Mouse (Mus musculus): ENCODE measurements at regions not wholly inside any gene's neighbourhood (a gene's known extent, or its start where the extent isn't known, plus 50 kb on each side); places are given as distances from the start of the nearest gene placed in this dataset.
A peak's percentile ranks its signal among the peaks of the same experiment; 100 is the strongest.

GRCm38 (mm10) chr1:128854649-128855048 is 262.6 kb upstream of the Cxcr4 start:
- Histone ChIP-seq H3K27me3 (replicated peaks) (no peaks in the 10 kb centered on the region), H3K9ac (no peak overlapping the region), H3K27ac (no peak overlapping the region), H3K4me2 (no peak overlapping the region), H3K9me3 (replicated peaks) (no peaks in the 10 kb centered on the region), H3K4me1 (no peaks in the 10 kb centered on the region), H3K36me3 (no peaks in the 10 kb centered on the region), H3K4me3 (no peak overlapping the region)
- WGBS (ENCODE audit: insufficient replicate concordance): 58% methylated on average over 9 of the region's 9 CpGs
- ATAC-seq: no peak

DNA sequence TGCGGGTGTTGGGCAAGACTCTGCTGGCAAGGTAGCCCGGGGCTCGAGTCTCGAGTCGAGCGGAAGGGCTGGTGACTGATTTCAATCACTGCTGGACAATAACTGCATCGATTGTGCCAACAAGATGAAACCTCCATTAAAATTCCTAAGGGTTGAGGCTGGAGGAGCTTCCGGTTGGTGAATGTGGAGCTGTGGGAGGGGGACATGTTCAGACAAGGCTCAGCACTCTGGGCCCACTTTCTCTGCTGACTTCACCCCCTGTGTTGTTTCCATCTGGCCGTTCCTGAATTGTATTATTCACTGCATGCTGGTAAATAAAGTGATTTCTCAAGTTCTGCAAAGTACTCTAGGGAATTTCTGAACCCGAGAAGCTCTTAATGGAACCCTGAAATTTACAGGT is 261.2 kb upstream of the Cxcr4 start:
- Histone ChIP-seq H3K4me3 (no peak overlapping the region), H3K36me3 (no peaks in the 10 kb centered on the region), H3K9me3 (replicated peaks) (no peaks in the 10 kb centered on the region), H3K27ac (no peak overlapping the region), H3K27me3 (replicated peaks) (no peaks in the 10 kb centered on the region), H3K4me2 (no peak overlapping the region), H3K9ac (no peak overlapping the region), H3K4me1 (no peaks in the 10 kb centered on the region)
- 74% methylated on average over 10 of the region's 10 CpGs for WGBS (ENCODE audit: insufficient replicate concordance)
- ATAC-seq: no peak

- ATAC-seq: no peak
- Histone ChIP-seq H3K27me3 (replicated peaks) (no peaks in the 10 kb centered on the region), H3K4me1 (no peaks in the 10 kb centered on the region), H3K4me2 (no peak overlapping the region), H3K9me3 (replicated peaks) (no peaks in the 10 kb centered on the region), H3K9ac (no peak overlapping the region), H3K36me3 (no peaks in the 10 kb centered on the region), H3K27ac (no peak overlapping the region), H3K4me3 (no peak overlapping the region)
- WGBS (ENCODE audit: insufficient replicate concordance): 73% methylated on average over 4 of the region's 4 CpGs
These were observed 245.3 kb upstream of the Cxcr4 start for GRCm38 (mm10) chr1:128837361-128837760.

- Histone ChIP-seq H3K27ac (no peak overlapping the region), H3K36me3 (no peaks in the 10 kb centered on the region), H3K4me2 (no peak overlapping the region), H3K4me3 (no peak overlapping the region), H3K9me3 (replicated peaks) (no peaks in the 10 kb centered on the region), H3K27me3 (replicated peaks) (no peaks in the 10 kb centered on the region), H3K9ac (no peak overlapping the region), H3K4me1 (no peaks in the 10 kb centered on the region)
- no peak for ATAC-seq
- 61% methylated on average over 8 of the region's 8 CpGs for WGBS (ENCODE audit: insufficient replicate concordance)
These were observed 243.4 kb upstream of the Cxcr4 start for GRCm38 (mm10) chr1:128835510-128835909.

- H3K36me3 ChIP-seq: no peaks in the 10 kb centered on the region
- 38% methylated on average over 11 of the region's 11 CpGs for WGBS (ENCODE audit: insufficient replicate concordance)
- ATAC-seq: no peak; the same call in 1 of the 2 replicates
- no peak overlapping the region for H3K27ac ChIP-seq
- no peaks in the 10 kb centered on the region for H3K9me3 ChIP-seq (replicated peaks)
- no peaks in the 10 kb centered on the region for H3K27me3 ChIP-seq (replicated peaks)
- no peak overlapping the region for H3K4me3 ChIP-seq
- H3K9ac ChIP-seq: no peak overlapping the region
- H3K4me1 ChIP-seq: no peaks in the 10 kb centered on the region
- H3K4me2 ChIP-seq: no peak overlapping the region
These were observed 241.1 kb upstream of the Cxcr4 start for GRCm38 (mm10) chr1:128833096-128833715.

- peak; percentile 46; the same call in 1 of the 2 replicates for ATAC-seq
- H3K27me3 ChIP-seq (replicated peaks): no peaks in the 10 kb centered on the region
- peak overlapping the region; percentile 22 for H3K4me3 ChIP-seq
- no peak overlapping the region for H3K9ac ChIP-seq
- WGBS (ENCODE audit: insufficient replicate concordance): 35% methylated on average over 18 of the region's 18 CpGs
- H3K4me2 ChIP-seq: peak overlapping the region; percentile 55
- H3K9me3 ChIP-seq (replicated peaks): no peaks in the 10 kb centered on the region
- no peak overlapping the region for H3K27ac ChIP-seq
- H3K4me1 ChIP-seq: no peaks in the 10 kb centered on the region
- H3K36me3 ChIP-seq: no peaks in the 10 kb centered on the region
These were observed 240.2 kb upstream of the Cxcr4 start for GRCm38 (mm10) chr1:128832201-128832883.

DNA sequence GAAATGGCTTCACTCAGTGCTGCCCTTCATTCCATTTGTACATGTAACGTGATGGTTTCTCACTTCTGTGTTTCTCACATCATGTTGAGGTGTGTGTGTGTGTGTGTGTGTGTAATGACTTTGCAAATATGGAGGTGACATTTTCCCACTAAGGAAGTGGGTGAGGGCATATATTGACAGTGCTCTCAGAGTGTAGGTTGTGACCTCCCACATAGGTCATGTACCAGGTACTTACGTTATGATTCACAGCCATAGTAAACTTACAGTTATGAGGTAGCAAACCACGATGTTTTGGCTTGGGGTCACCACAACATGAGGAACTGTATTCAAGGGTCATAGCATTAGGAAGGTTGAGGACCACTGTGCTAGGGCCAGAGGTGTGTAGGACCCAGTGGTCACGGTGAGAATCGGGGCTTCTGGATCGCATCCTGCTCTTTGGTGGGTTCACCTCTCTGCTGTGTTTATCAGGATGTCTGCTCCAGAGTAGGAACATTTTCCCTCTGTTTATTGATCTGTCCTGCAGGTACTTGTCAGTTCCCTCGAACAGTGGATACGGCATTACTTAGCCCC is 238.7 kb upstream of the Cxcr4 start:
- no peak for ATAC-seq
- WGBS (ENCODE audit: insufficient replicate concordance): 74% methylated on average over 8 of the region's 8 CpGs

GRCm38 (mm10) chr1:128829536-128829935 is 237.4 kb upstream of the Cxcr4 start:
- ATAC-seq: no peak
- H3K4me2 ChIP-seq: no peak overlapping the region
- no peaks in the 10 kb centered on the region for H3K9me3 ChIP-seq (replicated peaks)
- 42% methylated on average over 2 of the region's 2 CpGs for WGBS (ENCODE audit: insufficient replicate concordance)
- no peaks in the 10 kb centered on the region for H3K27me3 ChIP-seq (replicated peaks)
- no peak overlapping the region for H3K27ac ChIP-seq
- H3K36me3 ChIP-seq: no peaks in the 10 kb centered on the region
- no peak overlapping the region for H3K4me3 ChIP-seq
- no peaks in the 10 kb centered on the region for H3K4me1 ChIP-seq
- H3K9ac ChIP-seq: no peak overlapping the region

More for the DNA sequence above, 238.7 kb upstream of the Cxcr4 start:
- Histone ChIP-seq H3K9me3 (replicated peaks) (no peaks in the 10 kb centered on the region), H3K4me1 (no peaks in the 10 kb centered on the region), H3K27ac (no peak overlapping the region), H3K4me2 (no peak overlapping the region), H3K4me3 (no peak overlapping the region), H3K27me3 (replicated peaks) (no peaks in the 10 kb centered on the region), H3K9ac (no peak overlapping the region), H3K36me3 (no peaks in the 10 kb centered on the region)

GRCm38 (mm10) chr1:128826419-128826818 is 234.3 kb upstream of the Cxcr4 start:
- Histone ChIP-seq H3K9ac (no peak overlapping the region), H3K27ac (no peak overlapping the region), H3K4me1 (no peaks in the 10 kb centered on the region), H3K4me3 (no peak overlapping the region), H3K36me3 (no peaks in the 10 kb centered on the region), H3K27me3 (replicated peaks) (no peaks in the 10 kb centered on the region), H3K9me3 (replicated peaks) (no peaks in the 10 kb centered on the region), H3K4me2 (no peak overlapping the region)
- WGBS (ENCODE audit: insufficient replicate concordance): 75% methylated on average over 11 of the region's 11 CpGs
- no peak for ATAC-seq

DNA sequence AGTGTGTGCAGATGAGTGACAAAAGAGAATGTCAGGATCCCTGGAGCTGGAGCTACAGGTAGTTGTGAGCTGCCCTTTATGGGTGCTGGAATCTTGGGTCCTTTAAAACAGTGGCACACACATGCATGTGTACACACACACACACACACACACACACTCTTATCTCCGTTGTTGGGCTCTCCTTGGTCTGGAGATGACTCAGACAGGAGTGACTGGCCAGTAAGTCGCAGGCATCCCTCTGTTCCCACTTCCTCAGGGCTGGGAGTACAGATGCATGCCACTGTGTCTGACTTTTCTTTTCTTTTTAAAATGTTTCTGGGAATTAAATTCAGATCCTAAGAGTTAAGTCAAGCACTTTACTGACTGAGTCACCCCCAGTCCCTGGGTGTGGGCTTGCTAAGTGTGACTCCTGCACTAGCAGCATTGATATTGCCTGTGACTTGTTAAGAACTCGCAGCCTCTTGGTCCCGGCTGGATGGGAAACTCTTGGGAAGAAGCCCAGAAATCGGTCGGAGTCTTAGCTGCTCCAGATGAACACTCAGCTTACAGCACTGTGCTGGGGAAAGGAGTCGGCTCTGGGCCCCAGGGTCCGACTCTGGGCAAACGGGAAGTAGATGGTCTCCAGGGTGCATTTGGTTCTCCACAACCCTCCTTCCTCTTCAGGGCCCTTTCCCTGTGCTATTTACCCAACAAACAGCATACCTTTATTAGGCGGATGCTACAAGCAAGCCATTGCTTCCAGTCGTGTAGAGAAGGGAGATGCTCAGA is 233.0 kb upstream of the Cxcr4 start:
- Histone ChIP-seq H3K9ac (no peak overlapping the region), H3K27ac (no peak overlapping the region), H3K36me3 (no peaks in the 10 kb centered on the region), H3K4me2 (no peak overlapping the region), H3K9me3 (replicated peaks) (no peaks in the 10 kb centered on the region), H3K4me3 (no peak overlapping the region), H3K4me1 (no peaks in the 10 kb centered on the region), H3K27me3 (replicated peaks) (no peaks in the 10 kb centered on the region)
- ATAC-seq: no peak
- WGBS (ENCODE audit: insufficient replicate concordance): 48% methylated on average over 11 of the region's 11 CpGs

GRCm38 (mm10) chr1:128824235-128824634 is 232.1 kb upstream of the Cxcr4 start:
- Histone ChIP-seq H3K4me1 (no peaks in the 10 kb centered on the region), H3K4me3 (no peak overlapping the region), H3K9ac (no peak overlapping the region), H3K27ac (no peak overlapping the region), H3K9me3 (replicated peaks) (no peaks in the 10 kb centered on the region), H3K4me2 (no peak overlapping the region), H3K27me3 (replicated peaks) (no peaks in the 10 kb centered on the region), H3K36me3 (no peaks in the 10 kb centered on the region)
- 7% methylated on average over 8 of the region's 8 CpGs for WGBS (ENCODE audit: insufficient replicate concordance)
- ATAC-seq: no peak

GRCm38 (mm10) chr1:128821991-128822390 is 229.9 kb upstream of the Cxcr4 start:
- no peak overlapping the region for H3K4me3 ChIP-seq
- H3K9ac ChIP-seq: no peak overlapping the region
- no peak overlapping the region for H3K27ac ChIP-seq
- WGBS (ENCODE audit: insufficient replicate concordance): 71% methylated on average over 6 of the region's 6 CpGs
- no peaks in the 10 kb centered on the region for H3K4me1 ChIP-seq
- no peaks in the 10 kb centered on the region for H3K27me3 ChIP-seq (replicated peaks)
- no peaks in the 10 kb centered on the region for H3K36me3 ChIP-seq
- ATAC-seq: no peak
- H3K4me2 ChIP-seq: no peak overlapping the region
- H3K9me3 ChIP-seq (replicated peaks): no peaks in the 10 kb centered on the region

Data from liver, embryonic 12.5 days (tissue).